Mouse (Mus musculus) right cerebral cortex, adult 2 months (tissue): ENCODE measurements around the gene Gnl2.

ENCODE experiments used
- DNase-seq, 2 experiments: peaks; one replicate each; pipeline ENCODE4 v3.0.0; 2021 to 2022; ENCODE audit warnings: low spot score in 2 of 2

Gnl2 gene

GRCm38 (mm10) chr4:125015806-125016635 is at the start of gene Gnl2:
TSS of gene Gnl2 (plus strand) at chr4:125016585.
- DNase-seq: no peak

DNA sequence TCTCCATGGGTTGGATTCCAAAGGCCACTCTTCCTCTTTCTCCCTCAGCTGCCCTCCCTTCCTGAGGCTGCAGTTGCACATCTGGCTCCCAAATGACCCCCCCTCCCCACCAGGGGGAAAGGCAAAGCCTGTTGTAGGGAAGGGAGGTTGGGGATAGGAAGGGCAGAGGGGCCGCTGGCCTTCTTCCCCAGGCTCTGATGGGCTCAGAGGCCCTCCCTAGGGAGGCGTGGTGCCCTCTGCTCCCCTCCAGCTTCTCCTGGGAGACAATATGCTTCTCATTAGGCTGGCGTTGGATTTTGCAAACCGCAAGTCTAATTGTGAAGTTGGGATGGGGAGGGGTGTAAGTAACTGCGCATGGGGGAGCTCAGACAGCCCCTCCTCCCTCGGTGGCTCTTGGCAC is 47.7 kb upstream of the Gnl2 start:
- DNase-seq: no peak

- DNase-seq: no peak
Measured at GRCm38 (mm10) chr4:124969219-124969848, 47.1 kb upstream of the Gnl2 start.

GRCm38 (mm10) chr4:124970194-124970593 is 46.2 kb upstream of the Gnl2 start:
- DNase-seq: no peak

GRCm38 (mm10) chr4:124970677-124971076 is 45.7 kb upstream of the Gnl2 start:
- no peak for DNase-seq

GRCm38 (mm10) chr4:124971094-124971493 is 45.3 kb upstream of the Gnl2 start:
- DNase-seq: no peak

GRCm38 (mm10) chr4:124972316-124972715 is 44.1 kb upstream of the Gnl2 start:
- no peak for DNase-seq

DNA sequence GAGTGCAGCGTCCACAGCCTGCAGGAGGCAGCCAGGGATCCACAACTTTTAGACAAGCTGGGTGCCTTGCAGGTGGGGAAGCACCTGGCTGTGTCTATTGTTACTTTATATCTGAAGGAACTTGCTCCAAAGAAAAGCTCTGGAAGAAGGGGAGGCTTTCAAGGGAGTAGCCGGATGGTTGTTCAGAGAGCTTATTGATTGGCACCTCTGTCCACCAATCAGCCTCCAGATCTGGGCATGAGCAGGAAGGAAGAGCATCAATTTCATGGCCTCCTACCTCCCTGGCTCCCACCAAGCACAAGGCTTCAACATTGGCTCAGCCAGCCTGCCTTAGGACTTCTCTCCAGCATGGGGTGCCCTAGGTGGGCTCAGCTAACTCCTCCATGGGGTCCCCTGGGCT is 43.1 kb upstream of the Gnl2 start:
- DNase-seq: no peak

- no peak for DNase-seq
Measured at GRCm38 (mm10) chr4:124978201-124978600, 38.2 kb upstream of the Gnl2 start.

- DNase-seq: no peak
Measured at GRCm38 (mm10) chr4:124983893-124984526, 32.4 kb upstream of the Gnl2 start.

- peak in 1 of 2 experiments; percentile 37 for DNase-seq
Measured at GRCm38 (mm10) chr4:124984871-124985670, 31.3 kb upstream of the Gnl2 start.

DNA sequence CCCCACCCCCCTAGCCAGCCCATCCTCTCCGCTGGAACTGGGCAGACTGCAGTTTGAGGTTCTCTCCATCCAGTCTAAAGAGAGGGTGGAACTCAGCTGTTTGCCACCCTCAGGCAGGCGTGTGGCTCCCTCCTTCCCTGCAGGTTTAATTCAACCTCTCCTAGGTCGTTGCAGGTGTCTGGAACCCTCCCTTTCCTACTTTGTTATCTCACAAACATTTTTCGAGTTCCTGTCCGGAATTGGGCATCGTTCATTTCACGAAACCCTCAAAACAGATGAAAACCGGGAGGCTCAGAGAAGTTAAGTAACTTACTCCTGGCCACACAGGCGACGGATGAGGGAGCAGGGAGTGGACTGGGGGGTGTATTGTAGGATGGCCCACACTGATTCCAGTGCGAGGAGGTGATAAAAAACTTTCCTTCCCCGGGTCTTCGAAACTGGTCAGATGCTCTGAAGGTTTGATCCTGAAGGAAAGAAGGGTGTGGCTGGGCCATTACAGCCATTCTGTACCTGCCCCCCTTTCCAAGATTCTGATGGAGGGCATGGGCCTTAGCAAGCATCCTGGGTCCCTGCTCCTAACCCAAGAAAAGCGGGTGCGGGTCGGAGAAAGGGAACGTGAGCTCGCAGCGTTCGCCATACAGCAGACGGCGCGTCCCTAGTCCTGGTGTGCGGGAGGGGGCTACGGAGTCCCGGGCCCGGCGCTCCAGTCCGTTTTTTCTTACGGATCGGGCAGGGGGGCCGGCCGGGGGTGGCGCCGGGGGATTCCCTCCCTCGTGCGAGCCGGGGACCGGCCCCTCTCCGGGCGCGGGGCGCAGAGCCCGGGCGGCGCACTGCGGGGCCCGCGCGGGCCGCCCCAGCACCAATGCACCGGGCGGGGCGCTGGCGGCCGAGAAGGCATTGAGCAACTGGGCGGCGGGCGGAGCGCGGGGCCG is 30.4 kb upstream of the Gnl2 start, which contains the start of gene Rspo1:
TSS of gene Rspo1 (plus strand) at position 760 of the 932 bp plus-strand sequence.
- no peak for DNase-seq

GRCm38 (mm10) chr4:124986739-124987710 is 29.4 kb upstream of the Gnl2 start:
- DNase-seq: no peak

- no peak for DNase-seq
Measured at GRCm38 (mm10) chr4:124987711-124988097, 28.7 kb upstream of the Gnl2 start.

GRCm38 (mm10) chr4:124988382-124988781 is 28.0 kb upstream of the Gnl2 start:
- no peak for DNase-seq

- DNase-seq: no peak
Measured at GRCm38 (mm10) chr4:124989787-124990253, 26.6 kb upstream of the Gnl2 start.

GRCm38 (mm10) chr4:124990325-124990724 is 26.1 kb upstream of the Gnl2 start:
- no peak for DNase-seq

- DNase-seq: no peak
Measured at GRCm38 (mm10) chr4:124997479-124998147, 18.8 kb upstream of the Gnl2 start.

- DNase-seq: peak in 1 of 2 experiments; percentile 20
Measured at GRCm38 (mm10) chr4:124999548-124999947, 16.8 kb upstream of the Gnl2 start.
